Mouse (Mus musculus): ENCODE measurements around the gene Tnfrsf11a.

GRCm38 (mm10) chr1:105886358-105886757 lies 105.8 kb downstream of the Tnfrsf11a start:
- no peak for TF ChIP-seq POLR2A (IDR thresholded peaks at IDR 0.05; ENCODE audit: borderline replicate concordance, low read depth, low read length)
- TF ChIP-seq CTCF (IDR thresholded peaks at IDR 0.05; ENCODE audit: low read depth, low read length), result no peak

Data from bone marrow macrophage, adult 2 months (primary cell).